Mouse (Mus musculus) lung, embryonic 14.5 days (tissue): ENCODE measurements at regions not wholly inside any gene's neighbourhood (a gene's known extent, or its start where the extent isn't known, plus 50 kb on each side); places are given as distances from the start of the nearest gene placed in this dataset.
A peak's percentile ranks its signal among the peaks of the same experiment; 100 is the strongest.

Experiments used
- ATAC-seq: fragments of 200-750 bp; cut with Nextera tagmentation; 2 replicates; pipeline ENCODE4 v1.8.0; 2017; ENCODE audit warnings: mild to moderate bottlenecking, moderate TSS enrichment, moderate library complexity; ENCODE audit not compliant: insufficient read depth
- DNase-seq: peaks from one replicate; pipeline ENCODE4 v3.0.0-alpha.2; 2015
- H3K27ac ChIP-seq: fragments of 300-500 bp; sonication (generic); 2 replicates; pipeline ENCODE4 v1.5.1; 2014; ENCODE audit warnings: low read depth, mild to moderate bottlenecking, moderate library complexity
- H3K27me3 ChIP-seq: fragments of 300-500 bp; sonication (generic); 2 replicates; pipeline ENCODE4 v1.6.1; 2014; ENCODE audit warnings: low read length, control low read depth; ENCODE audit not compliant: insufficient read depth
- H3K36me3 ChIP-seq: fragments of 300-500 bp; sonication (generic); 2 replicates; pipeline ENCODE4 v1.6.1; 2014; ENCODE audit warnings: control low read depth; ENCODE audit not compliant: insufficient read depth
- H3K4me1 ChIP-seq: fragments of 300-500 bp; sonication (generic); 2 replicates; pipeline ENCODE4 v1.6.1; 2014; ENCODE audit warnings: antibody characterized with exemption, control low read depth; ENCODE audit not compliant: insufficient read depth
- H3K4me2 ChIP-seq: fragments of 300-500 bp; sonication (generic); 2 replicates; pipeline ENCODE4 v1.6.1; 2014; ENCODE audit warnings: mild to moderate bottlenecking
- H3K4me3 ChIP-seq: fragments of 300-500 bp; sonication (generic); 2 replicates; pipeline ENCODE4 v1.5.1; 2014; ENCODE audit warnings: low read depth, low read length
- H3K9ac ChIP-seq: fragments of 300-500 bp; sonication (generic); 2 replicates; pipeline ENCODE4 v1.6.1; 2014
- H3K9me3 ChIP-seq: fragments of 300-500 bp; sonication (generic); 2 replicates; pipeline ENCODE4 v1.6.1; 2016; ENCODE audit warnings: low read depth, low read length, control low read depth
- CTCF ChIP-seq: IDR thresholded peaks from 2 replicates; pipeline ENCODE4 v1.5.1; 2016; ENCODE audit warnings: antibody characterized with exemption, low read depth
- whole genome bisulfite sequencing: fragments of 180-500 bp; shearing (Covaris S2); extraction: QIAGEN DNeasy Blood & Tissue Kit; methylation state at CpG from one replicate; pipeline ENCODE4 v1.1.7; 2014; 5-methylcytosine and 5-hydroxymethylcytosine counted together

DNA sequence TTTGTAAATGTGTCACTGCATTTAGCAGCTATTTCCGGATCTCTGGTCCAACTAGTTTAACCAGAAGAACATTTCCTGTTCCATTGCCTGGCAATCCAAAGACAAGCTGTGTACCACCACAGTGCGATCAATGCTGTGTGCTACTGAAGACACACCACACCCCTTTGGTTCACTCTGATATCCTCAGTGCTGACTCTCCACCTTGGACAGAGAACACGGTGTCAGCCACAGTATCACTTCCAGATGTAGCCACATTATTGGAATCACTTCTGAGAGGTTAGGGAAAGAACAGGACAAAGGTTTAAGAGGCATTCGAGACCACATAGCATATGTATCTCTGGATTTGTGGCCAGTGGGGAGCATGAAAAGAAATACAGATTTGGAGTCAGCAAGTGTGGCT is 264.4 kb upstream of the Cdyl start:
- H3K9ac ChIP-seq: no peak overlapping the region
- DNase-seq: no peak

DNA sequence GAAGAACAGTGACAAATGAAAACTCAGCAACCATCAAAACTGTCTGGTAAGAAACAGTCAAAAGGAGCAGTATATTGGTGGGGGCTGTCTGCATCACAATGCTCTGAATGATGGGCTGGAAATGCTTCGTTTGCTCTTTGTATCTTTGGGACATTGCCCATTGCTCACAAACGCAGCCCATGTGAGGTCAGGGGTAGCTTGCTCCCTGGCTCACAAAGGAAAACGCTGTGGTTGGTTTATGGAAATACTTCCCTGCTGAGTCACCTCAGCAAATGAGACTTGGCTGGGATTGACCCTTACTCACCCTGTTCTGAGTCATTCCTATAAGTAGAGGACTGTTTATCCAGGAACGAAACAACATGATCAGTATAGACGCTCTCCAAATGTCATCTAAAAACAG is 264.0 kb upstream of the Cdyl start:
- WGBS: 16% methylated on average over 5 of the region's 5 CpGs
- Histone ChIP-seq H3K36me3 (no peaks in the 10 kb centered on the region), H3K27me3 (no peaks in the 10 kb centered on the region), H3K27ac (no peak overlapping the region), H3K9me3 (no peaks in the 10 kb centered on the region), H3K4me1 (peaks cover 7% of the 10 kb centered on the region; the same call in 1 of the 2 replicates), H3K9ac (no peak overlapping the region), H3K4me3 (no peak overlapping the region), H3K4me2 (no peak overlapping the region)
- peak; percentile 52 for DNase-seq
- 0 out of 2 replicates have a peak, but pooled peaks have one; percentile 38 for ATAC-seq
- TF ChIP-seq CTCF: no peak

More for the DNA sequence above, 264.4 kb upstream of the Cdyl start:
- H3K36me3 ChIP-seq: no peaks in the 10 kb centered on the region
- 57% methylated on average over 4 of the region's 4 CpGs for WGBS
- 0 out of 2 replicates have a peak, but pooled peaks have one; percentile 17 for ATAC-seq
- TF ChIP-seq CTCF: no peak
- no peaks in the 10 kb centered on the region for H3K27me3 ChIP-seq
- no peaks in the 10 kb centered on the region for H3K9me3 ChIP-seq
- H3K4me1 ChIP-seq: peaks cover 7% of the 10 kb centered on the region; the same call in 1 of the 2 replicates
- no peak overlapping the region for H3K4me3 ChIP-seq
- no peak overlapping the region for H3K4me2 ChIP-seq
- no peak overlapping the region for H3K27ac ChIP-seq

DNA sequence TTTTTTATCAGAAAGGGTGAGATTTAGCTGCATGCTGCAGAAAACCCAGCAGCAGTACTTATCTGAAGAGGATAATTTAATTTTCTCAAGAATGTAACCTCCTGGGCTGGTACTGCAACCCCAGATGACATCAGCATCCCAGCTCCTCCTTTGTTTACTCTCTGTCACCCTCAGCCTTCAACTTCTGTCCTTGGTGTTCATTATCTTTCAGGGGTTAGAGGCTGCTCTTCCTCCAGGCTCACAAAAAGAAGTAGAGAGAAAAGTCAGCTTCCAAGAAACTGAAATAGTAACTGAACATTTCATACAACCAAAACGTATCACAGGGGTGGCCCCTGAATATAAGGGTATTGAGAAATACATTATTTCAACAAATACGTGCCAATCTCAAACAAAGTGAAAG is 262.5 kb upstream of the Cdyl start:
- ATAC-seq (no peak), DNase-seq (no peak)
- Histone ChIP-seq H3K27me3 (no peaks in the 10 kb centered on the region), H3K36me3 (no peaks in the 10 kb centered on the region), H3K4me2 (no peak overlapping the region), H3K9ac (no peak overlapping the region), H3K9me3 (no peaks in the 10 kb centered on the region), H3K4me3 (no peak overlapping the region), H3K27ac (no peak overlapping the region), H3K4me1 (peaks cover 7% of the 10 kb centered on the region; the same call in 1 of the 2 replicates)
- TF ChIP-seq CTCF: no peak
- 65% methylated on average over 2 of the region's 2 CpGs for WGBS

DNA sequence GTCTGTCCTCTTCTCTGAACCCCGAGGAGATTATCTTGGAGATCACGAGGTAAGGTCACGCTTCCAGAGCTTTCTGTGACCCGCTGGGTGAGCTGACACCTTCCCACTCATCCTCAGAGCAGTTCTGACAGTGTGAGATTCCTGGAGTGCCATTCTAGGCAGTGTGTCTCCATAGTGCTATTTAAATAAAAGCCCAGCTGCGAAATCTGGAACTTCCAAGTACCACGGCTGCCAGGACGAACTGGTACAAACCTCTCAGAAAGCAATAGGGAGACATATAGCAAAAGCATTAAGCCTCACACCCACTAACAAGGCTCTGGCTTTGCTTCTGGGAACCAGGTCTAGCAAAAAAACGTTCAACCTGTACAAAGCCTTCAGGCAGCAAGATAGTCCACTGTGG is 261.4 kb upstream of the Cdyl start:
- H3K4me1 ChIP-seq: peaks cover 7% of the 10 kb centered on the region; the same call in 1 of the 2 replicates
- no peak for ATAC-seq
- H3K27ac ChIP-seq: no peak overlapping the region
- H3K27me3 ChIP-seq: no peaks in the 10 kb centered on the region
- no peak for DNase-seq
- WGBS: 42% methylated on average over 8 of the region's 8 CpGs
- no peak overlapping the region for H3K4me2 ChIP-seq
- TF ChIP-seq CTCF: no peak
- H3K4me3 ChIP-seq: no peak overlapping the region
- no peaks in the 10 kb centered on the region for H3K36me3 ChIP-seq
- H3K9ac ChIP-seq: no peak overlapping the region
- H3K9me3 ChIP-seq: no peaks in the 10 kb centered on the region

DNA sequence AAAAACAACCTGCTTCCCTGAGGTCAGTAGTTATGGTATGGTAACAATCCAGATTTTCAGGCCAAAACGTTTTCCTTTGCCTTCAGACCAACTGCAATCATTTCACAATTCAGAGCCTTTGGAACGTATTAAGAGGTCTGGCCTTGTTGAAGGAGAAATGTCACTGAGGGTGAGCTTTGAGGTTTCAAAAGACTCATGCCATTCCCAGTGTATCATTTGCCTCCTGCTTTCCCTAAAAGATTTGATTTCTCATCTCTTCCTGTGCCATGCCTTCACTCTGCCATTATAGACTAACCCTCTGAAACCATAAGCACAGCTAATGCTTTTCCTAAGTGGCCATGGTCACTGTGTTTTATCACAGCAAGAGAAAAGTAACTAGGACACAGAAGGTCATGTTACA is 256.8 kb upstream of the Cdyl start:
- WGBS: 81% methylated on average over 2 of the region's 2 CpGs
- TF ChIP-seq CTCF: no peak
- Histone ChIP-seq H3K36me3 (no peaks in the 10 kb centered on the region), H3K27ac (no peak overlapping the region), H3K9ac (no peak overlapping the region), H3K4me1 (no peaks in the 10 kb centered on the region), H3K4me2 (no peak overlapping the region), H3K27me3 (no peaks in the 10 kb centered on the region), H3K4me3 (no peak overlapping the region), H3K9me3 (no peaks in the 10 kb centered on the region)
- no peak for ATAC-seq
- no peak for DNase-seq

DNA sequence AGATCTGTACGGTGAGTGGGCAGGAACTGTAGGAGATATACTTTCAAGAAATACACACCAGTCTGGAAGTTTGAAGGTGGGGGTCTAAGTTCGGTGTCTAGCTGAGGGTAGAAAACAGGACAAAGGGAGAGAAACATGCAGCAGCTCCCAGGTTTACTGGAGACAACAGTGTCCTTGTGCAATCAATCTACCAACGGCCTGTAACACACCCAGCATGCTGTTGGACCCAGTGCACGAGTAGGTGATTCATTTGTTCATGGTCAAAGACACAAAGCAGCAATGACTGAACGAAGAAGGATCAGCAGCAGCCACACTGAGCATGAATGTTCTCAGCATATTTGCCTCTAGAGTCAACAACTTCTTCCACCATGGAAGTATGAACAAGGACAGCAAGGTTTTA is 255.2 kb upstream of the Cdyl start:
- Histone ChIP-seq H3K4me3 (no peak overlapping the region), H3K4me2 (no peak overlapping the region), H3K27ac (no peak overlapping the region), H3K9ac (no peak overlapping the region), H3K36me3 (no peaks in the 10 kb centered on the region), H3K27me3 (no peaks in the 10 kb centered on the region), H3K4me1 (no peaks in the 10 kb centered on the region), H3K9me3 (no peaks in the 10 kb centered on the region)
- no peak for DNase-seq
- WGBS: 85% methylated on average over 5 of the region's 5 CpGs
- no peak for TF ChIP-seq CTCF
- ATAC-seq: no peak

DNA sequence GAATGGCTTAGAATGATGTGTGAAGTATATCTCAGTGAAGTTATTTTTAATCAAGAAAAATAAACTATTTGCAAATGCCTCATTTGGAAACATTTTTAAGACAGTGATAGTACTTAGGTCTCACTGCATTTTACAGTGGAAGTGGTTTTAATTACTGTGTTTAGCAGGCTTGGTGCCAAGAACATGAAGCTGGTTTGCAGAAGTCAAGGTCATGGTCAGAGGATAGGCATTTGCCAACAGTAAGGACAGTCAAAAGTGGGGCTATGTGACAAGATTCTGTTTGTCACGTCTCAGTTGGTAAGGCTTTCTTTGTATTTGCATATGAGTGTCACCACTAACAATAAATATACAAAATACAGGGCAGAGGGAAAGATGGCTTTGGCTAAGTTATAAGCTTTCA is 254.2 kb upstream of the Cdyl start:
- no peak overlapping the region for H3K27ac ChIP-seq
- no peak overlapping the region for H3K4me3 ChIP-seq
- no peaks in the 10 kb centered on the region for H3K36me3 ChIP-seq
- no peaks in the 10 kb centered on the region for H3K27me3 ChIP-seq
- 61% methylated on average over 1 of the region's 1 CpGs for WGBS
- H3K9ac ChIP-seq: no peak overlapping the region
- DNase-seq: no peak
- ATAC-seq: no peak
- no peaks in the 10 kb centered on the region for H3K9me3 ChIP-seq
- H3K4me1 ChIP-seq: no peaks in the 10 kb centered on the region
- TF ChIP-seq CTCF: no peak
- H3K4me2 ChIP-seq: no peak overlapping the region

DNA sequence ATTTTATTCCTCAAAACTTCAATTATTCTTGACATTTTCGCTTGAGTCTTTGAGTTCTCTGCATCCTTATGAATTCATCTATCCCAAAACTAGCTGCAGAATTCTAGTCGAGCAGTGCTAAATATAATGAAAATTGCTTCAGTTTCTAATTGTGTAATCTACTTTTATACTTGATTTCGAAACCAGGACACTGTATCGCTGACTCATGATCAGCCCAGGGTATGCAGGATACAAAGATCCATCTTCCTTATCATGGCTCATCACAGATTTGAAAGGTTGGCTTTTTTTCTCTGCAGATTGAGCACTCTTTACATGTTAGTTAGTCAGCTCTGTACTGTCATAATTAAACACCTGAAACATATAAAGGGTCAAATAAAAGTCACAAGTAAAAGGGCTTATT is 242.1 kb upstream of the Cdyl start:
- H3K36me3 ChIP-seq: no peaks in the 10 kb centered on the region

More for the DNA sequence above, 242.1 kb upstream of the Cdyl start:
- 86% methylated on average over 4 of the region's 4 CpGs for WGBS
- no peak for TF ChIP-seq CTCF
- Histone ChIP-seq H3K4me1 (no peaks in the 10 kb centered on the region), H3K9ac (no peak overlapping the region), H3K9me3 (no peaks in the 10 kb centered on the region), H3K4me2 (no peak overlapping the region), H3K27me3 (no peaks in the 10 kb centered on the region), H3K4me3 (no peak overlapping the region), H3K27ac (no peak overlapping the region)
- no peak for DNase-seq
- ATAC-seq: no peak
